Mouse (Mus musculus) R1 (cell line): ENCODE measurements around the gene Nav2.
A peak's percentile ranks its signal among the peaks of the same experiment; 100 is the strongest.

Source experiments
- DNase-seq: peaks from one replicate; pipeline ENCODE4 v3.0.0-alpha.2; 2018; ENCODE audit warnings: low read depth, low spot score

Nav2 gene

DNA sequence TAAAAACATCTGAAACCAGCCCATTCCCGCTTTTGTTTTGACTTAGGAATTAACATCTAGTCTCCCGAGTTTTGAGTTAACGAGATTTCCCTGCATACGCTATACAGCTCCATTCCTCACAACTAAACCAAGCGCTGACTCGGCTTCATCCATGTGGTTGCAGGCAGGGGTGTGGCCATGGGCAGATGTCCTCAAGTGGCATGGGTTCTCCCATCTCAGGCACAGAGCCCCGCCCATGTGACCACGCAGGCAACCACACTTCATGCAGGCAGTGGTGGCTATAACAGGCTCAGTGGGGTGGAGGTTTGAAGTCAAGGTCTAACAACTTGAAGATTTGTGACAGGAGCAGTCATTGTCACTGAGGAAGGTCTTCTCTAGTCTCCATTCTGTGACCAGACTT, 138.8 kb downstream of the Nav2 start:
- DNase-seq: no peak

DNA sequence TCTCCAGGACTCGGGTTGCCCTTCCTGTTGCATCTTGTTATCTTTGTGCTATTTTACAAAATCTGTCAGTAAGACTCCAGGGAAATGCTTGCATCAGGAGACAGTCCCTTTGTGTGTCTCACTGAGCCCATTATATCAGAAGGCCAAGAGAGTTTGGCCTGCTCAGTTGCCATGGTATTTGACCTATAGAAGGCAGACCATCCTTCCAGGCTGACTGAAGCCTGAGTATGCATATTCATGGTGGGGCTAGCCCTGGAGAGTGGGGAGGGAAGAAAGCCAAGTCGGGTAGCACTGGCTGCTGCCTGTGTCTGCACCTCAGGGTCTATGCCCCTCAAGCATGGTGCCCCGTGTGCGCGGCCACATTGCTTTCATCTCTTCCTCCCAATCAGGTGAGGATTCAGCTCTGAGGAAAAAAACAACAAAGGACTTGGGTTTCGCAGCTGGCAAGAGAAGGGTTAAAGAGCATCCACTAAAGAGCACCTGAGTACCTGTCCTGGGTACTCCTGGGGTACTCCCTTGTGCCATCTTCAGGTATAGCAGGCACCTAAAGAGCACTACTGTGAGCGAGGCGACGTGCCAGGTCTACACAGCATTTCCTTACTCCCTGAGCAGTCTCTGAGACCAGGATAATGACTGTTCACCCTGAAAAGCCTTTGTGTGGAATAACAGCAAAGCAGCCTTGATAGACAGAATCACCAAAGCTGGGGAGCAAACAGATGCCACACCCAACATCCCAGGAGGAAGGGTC, 144.5 kb downstream of the Nav2 start:
- peak; percentile 24 for DNase-seq

DNA sequence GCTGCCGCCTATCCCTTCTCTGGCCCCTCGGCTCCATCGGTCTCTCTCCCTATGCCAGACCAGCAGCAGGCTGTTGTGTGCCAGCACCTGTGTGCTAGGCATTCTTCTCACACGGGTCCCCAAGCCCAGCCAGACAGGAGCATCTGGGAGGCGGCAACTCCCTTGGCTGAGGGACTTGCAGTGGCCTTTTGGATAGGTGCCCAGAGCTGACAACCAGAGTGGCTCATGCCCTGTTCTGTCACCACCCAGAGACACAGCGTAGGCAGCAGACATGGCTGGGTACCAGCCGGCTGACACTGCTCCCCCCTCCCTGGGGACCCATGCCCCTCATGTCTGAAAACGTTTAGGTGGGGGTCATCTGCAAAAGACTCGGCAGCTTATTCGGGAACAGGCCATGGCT, 146.8 kb downstream of the Nav2 start:
- DNase-seq: no peak

DNA sequence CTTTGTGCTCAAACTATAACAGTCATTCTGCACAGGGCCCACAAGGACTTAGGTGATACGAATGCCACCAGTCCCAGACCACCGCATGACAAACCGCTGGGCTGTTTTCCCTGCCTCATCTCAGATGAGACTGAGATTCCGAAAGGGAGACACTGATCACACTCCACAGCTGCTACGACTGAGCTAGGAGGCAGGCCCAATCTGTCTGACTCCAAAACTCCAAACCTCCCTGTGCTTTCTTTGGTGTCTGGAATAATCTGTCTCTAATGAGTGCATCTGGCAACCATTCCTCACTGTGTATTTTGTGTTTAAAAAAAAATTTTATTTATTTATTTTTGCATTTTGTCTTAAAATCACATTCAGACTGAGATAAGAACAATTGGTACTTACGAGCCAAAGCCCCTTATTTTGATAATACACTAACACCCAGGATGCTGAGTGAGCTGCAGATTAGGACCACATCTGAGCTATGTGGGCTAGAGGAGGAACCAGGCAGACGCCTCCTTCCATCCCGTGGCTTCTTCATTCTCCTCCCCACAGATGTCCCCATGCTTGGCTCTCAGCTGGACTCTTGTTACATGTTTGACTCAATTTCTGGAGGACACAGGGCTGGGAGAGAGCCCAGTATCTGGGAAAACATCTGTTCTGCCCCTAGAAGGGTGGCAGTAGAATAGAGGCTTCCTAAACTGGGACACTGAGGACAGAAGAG, 149.9 kb downstream of the Nav2 start:
- DNase-seq: no peak

DNA sequence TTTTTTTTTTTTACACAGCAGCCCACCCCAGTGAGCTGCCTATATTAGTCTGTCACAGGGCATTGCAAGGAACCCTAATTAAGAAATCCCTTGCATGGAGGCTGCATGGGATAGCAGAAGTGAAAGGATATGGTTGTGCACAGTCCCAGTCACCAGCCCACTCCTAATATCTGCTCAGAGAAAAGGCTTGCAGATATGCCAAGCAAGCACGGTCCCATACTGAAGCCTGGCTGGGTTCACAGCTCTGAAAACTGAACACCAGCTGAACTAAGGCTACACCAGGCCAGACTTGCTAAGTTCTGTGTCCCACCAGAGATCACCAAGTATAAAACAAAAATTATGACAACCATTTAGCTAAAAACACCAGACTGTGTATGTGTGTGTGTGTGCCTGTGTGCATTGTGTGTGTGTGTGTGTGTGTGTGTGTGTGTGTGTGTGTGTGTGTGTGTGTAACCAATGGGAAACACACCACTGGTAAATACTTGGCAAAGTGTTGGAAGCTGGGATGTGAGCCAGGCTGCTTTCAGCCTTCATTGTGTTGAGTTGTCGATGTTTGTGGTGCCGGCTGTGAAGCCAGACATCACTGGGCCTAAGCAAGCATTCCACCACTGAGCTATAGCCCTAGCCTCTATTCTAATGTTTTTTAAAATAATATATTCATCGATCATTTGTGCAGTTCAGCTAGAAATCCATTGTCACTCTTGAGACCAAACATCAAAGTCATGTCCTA, 156.4 kb downstream of the Nav2 start:
- DNase-seq: no peak

DNA sequence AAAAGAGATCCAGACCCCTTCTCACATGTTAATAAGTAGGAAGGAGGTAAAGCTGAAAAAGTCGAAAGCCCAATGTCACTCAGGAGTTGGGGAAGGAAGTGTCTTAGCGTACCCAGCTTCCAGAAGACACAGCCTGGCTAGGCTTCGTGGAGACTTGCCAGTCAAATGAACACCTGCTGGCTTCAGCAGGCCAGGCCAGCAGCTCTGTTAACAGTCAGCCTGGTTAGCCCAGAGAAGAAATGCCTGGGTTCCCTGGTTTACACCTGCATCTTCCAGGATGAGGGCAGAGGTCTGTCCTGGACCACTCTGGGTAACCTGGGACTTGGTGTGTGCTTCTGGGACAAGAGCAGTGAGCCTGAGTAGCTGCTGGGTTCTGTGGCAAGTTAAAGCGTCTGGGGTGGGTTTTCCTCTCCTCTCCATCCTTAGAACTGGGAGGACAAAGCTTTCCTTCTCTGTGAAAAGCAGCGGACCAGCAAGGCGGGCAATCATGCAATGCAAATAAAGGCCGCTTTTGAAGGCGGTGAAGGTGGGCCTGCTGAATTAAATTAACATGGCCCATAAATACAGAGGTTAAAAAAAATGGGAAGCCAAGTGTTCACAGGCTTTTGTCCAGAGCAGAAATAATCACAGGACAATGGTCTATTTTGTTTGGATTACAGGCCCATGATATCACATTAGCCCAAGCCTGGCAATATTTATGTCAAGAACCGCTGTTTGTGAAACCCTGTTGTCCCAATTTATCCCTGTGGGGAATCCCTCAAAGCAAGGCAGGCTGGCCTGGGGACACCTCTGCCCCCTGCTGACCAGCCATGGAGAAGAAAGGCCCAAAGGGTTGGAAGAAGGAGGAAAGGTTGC, 157.3 kb downstream of the Nav2 start:
- DNase-seq: no peak

DNA sequence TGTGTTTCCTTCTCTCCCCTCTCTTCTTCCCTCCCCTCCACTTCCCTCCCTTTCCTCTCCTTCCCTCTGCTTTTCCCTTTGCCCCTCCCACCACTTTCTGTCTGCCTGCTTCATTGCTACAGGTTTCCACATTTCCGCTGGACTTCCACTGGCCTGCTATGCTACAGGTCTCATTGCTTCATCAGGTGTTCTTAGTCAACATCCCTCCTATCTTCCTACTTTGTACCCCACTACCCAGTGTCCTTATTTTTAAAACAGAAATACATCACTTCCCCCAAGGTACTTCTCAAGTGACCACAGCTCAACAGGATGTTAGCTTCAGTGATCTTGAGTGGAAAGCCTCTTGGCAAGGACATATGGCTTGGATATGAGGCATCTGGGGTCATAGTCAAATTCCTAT, 158.3 kb downstream of the Nav2 start:
- DNase-seq: no peak

DNA sequence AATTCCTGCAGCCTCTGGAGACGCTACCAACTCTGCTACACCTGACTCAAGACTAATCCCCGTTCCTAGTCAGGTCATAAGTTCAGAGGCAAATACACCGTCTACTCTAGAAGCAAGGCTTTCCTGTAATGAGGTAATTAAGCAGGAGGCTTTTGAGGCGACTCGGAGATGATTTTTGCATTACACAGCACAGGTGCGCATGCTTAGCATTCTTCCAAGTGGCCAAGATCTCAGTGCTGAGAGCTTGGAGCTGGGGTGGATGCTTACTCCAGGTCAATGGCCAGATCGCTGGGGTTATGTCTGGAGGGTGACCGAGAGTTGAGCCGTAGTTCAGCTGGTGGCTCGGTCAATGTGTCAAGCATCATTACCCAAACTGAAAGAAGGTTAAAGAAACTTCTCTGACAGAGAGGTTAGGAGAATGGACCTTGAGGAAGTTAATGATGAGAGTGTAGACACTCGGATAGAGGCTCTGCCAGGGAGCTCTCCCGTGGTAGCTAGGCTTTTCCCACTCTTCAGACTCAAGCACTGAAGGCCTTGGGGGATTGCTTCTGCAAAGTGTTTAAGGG, 161.0 kb downstream of the Nav2 start:
- DNase-seq: peak; percentile 64

DNA sequence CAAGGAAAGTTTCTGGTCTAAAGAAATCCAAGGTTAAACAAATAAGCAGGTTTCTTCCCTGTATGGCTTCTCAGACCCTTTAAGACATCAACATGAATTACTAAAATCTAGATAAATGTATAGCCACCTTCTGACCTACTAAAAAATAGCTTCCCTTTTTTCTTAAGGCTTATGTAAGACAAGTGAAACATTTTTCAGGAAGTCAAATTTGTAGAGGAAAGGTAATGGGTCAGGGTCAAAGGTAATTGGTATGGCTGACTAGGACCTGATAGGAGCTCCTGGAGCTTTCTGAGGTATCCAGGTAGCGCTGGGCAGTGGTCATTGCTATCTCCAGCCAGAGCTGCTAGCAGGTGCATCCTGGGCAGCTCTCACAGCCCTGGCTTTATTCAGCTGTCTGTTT, 162.1 kb downstream of the Nav2 start:
- DNase-seq: no peak

DNA sequence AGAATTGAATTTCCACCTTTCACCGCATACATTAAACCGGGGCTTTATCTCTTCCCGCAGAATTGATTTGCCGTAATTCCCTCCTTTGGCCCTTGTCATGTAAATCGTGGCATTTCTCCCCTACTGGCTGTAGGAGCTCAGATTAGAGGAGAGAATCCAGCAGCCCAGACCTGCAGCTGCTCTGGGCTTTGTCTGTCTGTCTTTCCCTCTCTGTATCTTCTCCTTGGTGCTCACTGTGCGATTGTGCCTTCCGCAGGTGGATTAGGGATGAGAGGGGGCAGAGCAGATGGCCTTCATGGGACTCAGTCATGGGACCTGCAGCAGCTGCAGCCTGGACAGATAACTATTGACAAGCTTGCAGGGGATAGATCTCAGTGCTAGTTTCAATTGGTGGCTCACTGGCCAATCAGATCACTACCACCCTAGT, 162.6 kb downstream of the Nav2 start:
- DNase-seq: peak; percentile 76

DNA sequence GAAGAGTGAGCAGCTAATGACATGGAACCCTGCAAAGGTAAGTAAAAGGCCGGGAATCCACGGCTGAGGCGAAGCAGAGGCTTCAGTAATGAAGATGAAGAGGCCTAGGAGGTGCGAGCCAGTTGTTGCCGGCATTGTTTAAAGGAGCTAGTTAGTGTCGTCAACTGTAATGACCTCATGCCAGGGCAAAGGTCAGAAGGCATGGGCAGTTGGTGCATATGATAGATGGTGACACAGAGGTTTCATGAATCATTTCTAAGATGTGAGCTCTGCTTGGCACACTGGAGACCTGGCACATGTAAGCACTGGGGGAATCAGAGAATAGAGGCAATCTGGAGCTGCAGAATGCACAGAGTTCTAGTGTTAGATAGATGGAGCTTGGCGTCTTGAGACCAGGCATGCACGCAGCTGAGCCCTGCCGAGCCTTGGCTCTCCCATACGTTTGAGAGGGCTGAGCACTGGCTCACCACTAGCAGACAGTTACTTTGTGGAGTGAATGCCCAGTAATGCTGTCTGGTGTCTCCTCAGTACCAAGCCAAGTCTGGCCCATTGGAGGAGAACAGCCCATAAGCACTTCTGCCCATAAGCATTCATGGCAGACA, 166.9 kb downstream of the Nav2 start:
- DNase-seq: no peak

DNA sequence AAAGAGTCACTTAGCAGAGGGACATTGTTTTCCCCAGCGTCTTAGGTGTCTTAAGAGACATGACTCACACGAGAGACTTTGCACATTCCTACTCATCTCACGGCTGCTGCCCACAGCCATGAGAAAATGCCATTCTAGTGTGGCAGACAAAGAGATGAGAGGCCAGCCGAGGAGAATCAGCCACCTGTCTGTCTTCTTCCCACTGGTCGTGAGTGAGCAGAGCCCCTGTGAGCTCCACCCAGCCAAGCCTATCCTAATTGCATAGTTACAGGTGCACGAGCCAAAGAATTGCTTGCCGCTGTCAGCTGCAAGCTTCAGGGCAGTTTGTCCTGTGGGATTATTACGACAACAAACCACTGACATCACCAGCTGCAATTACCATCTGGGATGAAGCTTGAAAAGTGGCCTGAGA, 167.8 kb downstream of the Nav2 start:
- no peak for DNase-seq

DNA sequence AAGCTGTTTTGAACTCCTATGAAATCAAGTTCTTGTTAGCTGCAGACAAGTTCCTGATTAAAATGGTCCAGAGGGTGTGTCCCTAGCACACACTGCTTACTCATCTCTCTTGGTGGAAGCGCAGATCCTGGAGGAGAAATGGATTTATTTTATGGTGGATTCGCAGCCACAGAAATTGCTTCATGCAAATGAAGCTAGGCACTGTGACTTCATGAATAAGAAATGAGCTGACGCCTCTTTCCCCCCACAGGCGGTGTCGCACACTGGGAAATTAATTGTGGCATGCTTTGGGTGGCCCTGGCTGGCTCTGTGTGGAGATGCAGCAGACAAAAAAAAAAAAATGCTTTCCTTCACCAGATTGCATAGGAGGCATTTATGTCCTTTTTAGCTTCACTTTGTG, 170.4 kb downstream of the Nav2 start:
- no peak for DNase-seq

DNA sequence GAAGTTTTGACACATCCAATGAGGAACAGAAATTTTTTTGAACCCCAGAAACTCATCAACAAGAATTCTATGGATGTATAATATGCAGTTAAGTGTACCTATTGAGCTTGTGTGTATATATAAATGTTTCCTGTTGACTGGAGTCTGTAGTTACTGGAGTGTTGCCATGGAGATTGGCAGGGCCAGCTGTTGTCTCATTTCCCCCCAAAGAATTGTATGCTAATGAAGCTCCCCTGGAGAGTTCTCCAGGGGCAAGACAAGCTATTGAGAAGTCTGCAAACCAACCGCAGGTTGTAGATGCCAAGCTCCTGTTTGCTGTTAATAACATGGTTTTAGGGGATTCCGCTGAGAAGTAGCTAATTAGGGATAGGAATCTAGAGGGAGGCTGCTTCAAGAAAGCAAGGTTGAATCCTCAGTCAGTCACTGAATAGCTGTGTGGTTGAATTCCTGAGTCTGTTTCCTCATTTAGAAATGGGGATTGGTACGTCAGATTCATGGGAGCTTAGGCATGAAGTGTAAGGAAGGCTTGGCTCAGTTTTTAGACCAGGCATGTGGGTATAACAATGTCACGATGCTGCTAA, 174.2 kb downstream of the Nav2 start:
- peak; percentile 56 for DNase-seq

DNA sequence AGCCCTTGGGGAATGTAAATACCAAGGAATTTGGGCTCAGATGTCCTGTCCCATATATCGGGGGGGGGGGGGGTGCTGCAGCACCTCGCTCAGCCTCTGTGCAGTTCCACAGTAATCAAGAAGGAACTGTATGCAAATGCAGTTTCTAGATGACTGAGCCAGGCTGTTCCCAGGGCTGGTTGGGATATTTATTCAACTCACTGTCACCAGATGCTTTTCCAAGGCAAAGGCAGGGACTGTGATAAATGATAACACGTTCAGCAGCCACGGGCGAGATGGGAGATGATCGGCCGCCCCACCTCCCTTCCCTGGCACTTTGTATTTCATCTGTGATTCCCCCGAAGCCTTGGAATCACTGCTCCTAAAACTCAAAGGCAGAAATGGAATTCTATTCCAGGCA, 176.3 kb downstream of the Nav2 start:
- DNase-seq: no peak

DNA sequence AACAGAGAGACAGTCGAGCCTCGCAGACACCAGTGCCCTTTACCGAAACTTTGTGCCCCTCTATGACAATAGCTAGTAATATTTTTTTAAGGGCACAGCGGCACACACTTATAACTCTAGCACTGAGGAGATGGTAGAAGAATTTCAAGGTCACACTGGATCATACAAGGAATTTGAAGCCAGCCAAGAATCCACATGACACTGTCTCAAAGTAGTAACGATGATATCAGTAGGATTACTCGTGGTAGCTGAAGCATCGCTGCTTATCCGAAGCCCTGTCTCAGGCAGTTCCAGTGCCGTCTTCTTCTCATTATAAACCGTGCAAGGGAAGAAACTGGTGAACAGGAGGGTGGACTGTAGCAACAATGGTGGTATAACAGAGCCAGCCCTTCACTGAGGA, 177.2 kb downstream of the Nav2 start:
- no peak for DNase-seq

DNA sequence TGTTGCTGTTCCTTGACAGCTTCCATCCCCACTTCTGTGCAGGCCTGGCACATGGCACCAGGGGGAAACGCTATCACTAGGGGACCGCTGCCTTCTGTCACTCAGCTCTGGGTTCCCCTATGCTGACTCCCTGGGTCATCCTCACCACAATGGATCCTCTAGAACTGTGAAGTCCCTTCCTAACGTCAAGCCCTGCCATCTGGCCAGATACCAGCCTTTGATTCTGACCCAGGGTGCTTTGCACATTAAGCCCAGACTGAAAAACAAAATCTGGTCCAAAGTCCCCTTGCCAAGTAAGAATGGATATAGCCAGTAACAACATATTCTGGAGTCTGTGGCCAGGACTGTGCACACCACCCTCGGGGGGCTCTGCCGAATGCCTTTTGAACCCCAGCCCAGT, 178.6 kb downstream of the Nav2 start:
- DNase-seq: no peak

DNA sequence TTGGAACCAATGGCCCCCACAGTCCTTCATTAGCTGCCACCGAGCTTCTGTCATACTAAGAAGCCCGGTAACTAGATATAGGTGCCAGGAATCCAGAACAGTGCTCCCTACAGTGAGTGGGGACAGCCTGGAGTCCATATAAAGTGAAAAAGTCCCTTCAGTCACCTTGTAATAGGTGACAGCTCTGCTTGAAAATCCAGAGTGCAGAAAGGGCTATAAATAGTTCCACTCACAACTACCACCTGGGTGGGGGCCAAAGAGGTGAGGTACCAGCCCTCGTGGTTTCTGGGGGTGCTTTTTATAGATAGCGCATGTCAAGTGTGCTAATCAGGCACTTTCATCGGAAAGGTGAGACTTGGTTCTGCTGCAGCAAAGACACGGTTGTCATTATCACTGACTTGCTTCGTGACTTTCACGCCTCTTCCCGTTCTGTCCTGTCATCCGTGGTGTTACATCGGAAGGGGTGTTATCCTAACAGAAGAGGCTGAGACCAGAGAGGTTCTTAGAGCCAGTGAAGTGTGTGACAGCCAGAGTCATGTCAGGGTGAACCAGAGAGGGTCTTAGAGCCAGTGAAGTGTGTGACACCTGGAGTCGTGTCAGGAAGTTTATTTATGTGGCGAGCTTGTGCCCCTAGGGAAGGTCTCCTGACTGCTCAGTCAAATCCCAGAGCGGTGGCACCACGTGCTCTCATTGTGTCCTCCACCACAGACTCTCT, 179.8 kb downstream of the Nav2 start:
- DNase-seq: no peak

DNA sequence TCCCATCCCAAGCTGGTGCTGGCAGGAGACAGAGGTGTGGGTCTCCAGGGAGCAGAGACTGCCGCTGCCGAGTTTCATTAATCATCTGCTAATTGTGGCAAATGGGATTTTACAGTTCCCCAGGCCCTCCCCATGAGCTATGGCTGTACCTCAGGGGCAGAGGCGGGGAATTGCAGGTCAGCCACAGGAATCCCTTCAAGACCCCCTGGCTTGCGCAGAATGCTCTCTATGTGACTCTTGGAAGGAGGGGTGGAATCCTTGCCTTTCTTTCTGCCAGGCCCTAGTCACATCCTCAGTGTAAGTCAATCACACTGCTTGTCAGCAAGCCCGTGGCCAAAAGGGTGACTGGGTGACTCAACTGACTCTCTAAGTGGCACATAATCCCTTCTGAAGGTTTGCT, 182.9 kb downstream of the Nav2 start:
- no peak for DNase-seq

DNA sequence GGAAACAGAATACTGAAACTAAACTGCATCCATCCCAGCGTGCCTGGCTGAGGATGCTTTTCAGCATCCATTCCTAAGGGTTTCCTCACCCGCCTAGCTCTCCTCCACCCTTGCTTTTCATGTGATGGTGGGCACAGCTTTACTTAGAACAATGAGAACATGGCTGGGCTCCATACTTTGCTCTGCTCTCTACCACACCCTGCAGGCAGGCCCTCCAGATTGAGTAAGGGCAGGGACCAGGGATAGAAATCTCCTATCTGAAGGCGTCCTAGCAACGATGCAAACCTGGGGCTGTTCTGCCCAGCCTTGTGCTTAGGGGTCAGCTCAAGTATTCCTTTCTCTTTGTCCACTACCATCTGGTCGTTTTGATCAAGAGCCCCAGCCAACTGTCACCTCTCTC, 183.4 kb downstream of the Nav2 start:
- DNase-seq: no peak
